Mouse (Mus musculus) common myeloid progenitor, adult 5-6 weeks (primary cell): ENCODE measurements at regions not wholly inside any gene's neighbourhood (a gene's known extent, or its start where the extent isn't known, plus 50 kb on each side); places are given as distances from the start of the nearest gene placed in this dataset.

ENCODE experiments used
- ATAC-seq: replicated peaks from 2 replicates; pipeline ENCODE4 v1.8.0; 2016; ENCODE audit warnings: low read depth, mild to moderate bottlenecking, moderate TSS enrichment, inconsistent platforms; ENCODE audit not compliant: poor library complexity, severe bottlenecking

GRCm38 (mm10) chr1:163650577-163651180, 74.4 kb downstream of the Mettl11b start:
- ATAC-seq, result no peak

GRCm38 (mm10) chr1:163642091-163642490, 82.9 kb downstream of the Mettl11b start:
- no peak for ATAC-seq

- no peak for ATAC-seq
Measured at GRCm38 (mm10) chr1:163640527-163641228, 84.4 kb downstream of the Mettl11b start.

GRCm38 (mm10) chr1:163630291-163630812, 94.7 kb downstream of the Mettl11b start:
- ATAC-seq, result no peak

GRCm38 (mm10) chr1:163624887-163625286, 100.1 kb downstream of the Mettl11b start:
- ATAC-seq, result no peak

GRCm38 (mm10) chr1:163621293-163621692, 103.7 kb downstream of the Mettl11b start:
- ATAC-seq, result peak; percentile 89

- no peak for ATAC-seq
Measured at GRCm38 (mm10) chr1:163619831-163620230, 105.2 kb downstream of the Mettl11b start.

- ATAC-seq, result no peak
Measured at GRCm38 (mm10) chr1:163618132-163618531, 106.9 kb downstream of the Mettl11b start.

- no peak for ATAC-seq
Measured at GRCm38 (mm10) chr1:163616596-163616995, 108.4 kb downstream of the Mettl11b start.

- ATAC-seq, result no peak
Measured at GRCm38 (mm10) chr1:163608429-163608828, 116.6 kb downstream of the Mettl11b start.

GRCm38 (mm10) chr1:163607701-163608100, 117.3 kb downstream of the Mettl11b start:
- no peak for ATAC-seq

GRCm38 (mm10) chr1:163599926-163600890, 124.8 kb downstream of the Mettl11b start:
- no peak for ATAC-seq

- ATAC-seq, result no peak
Measured at GRCm38 (mm10) chr1:163576411-163576810, 148.6 kb downstream of the Mettl11b start.

GRCm38 (mm10) chr1:163575593-163575992, 149.4 kb downstream of the Mettl11b start:
- no peak for ATAC-seq

- no peak for ATAC-seq
Measured at GRCm38 (mm10) chr1:163574409-163575161, 150.4 kb downstream of the Mettl11b start.

- no peak for ATAC-seq
Measured at GRCm38 (mm10) chr1:163573533-163573932, 151.5 kb downstream of the Mettl11b start.

GRCm38 (mm10) chr1:163563791-163564190, 160.3 kb upstream of the Gorab start:
- no peak for ATAC-seq

GRCm38 (mm10) chr1:163563064-163563463, 159.6 kb upstream of the Gorab start:
- no peak for ATAC-seq

GRCm38 (mm10) chr1:163562166-163562733, 158.8 kb upstream of the Gorab start:
- no peak for ATAC-seq
